Mouse (Mus musculus) liver, adult 2 months (tissue): Measurements from ENCODE around the gene Rbm20. TPM values are rescaled to one million over a fixed set of nuclear protein-coding genes. Genes with fewer than 3 reads are reported as not detected.

Experiments
- DNase-seq: peaks from one replicate; pipeline ENCODE4 v3.0.0-alpha.2; 2011; ENCODE audit warnings: low read depth, low spot score; ENCODE audit errors: extremely low read depth
- H3K27ac ChIP-seq: fragments of 200-500 bp; replicated peaks from 2 replicates; pipeline ENCODE4 v1.5.1; 2012; ENCODE audit warnings: low read depth, mild to moderate bottlenecking, control low read depth, inconsistent platforms, low read length; ENCODE audit not compliant: insufficient read depth
- H3K27me3 ChIP-seq: fragments of 200-500 bp; 2 replicates; pipeline ENCODE4 v1.6.1; 2012; ENCODE audit warnings: mild to moderate bottlenecking, moderate library complexity, low read length, inconsistent platforms; ENCODE audit not compliant: control insufficient read depth, insufficient read depth
- H3K36me3 ChIP-seq: fragments of 200-500 bp; 2 replicates; pipeline ENCODE4 v1.6.1; 2012; ENCODE audit warnings: low read length, inconsistent platforms; ENCODE audit not compliant: control insufficient read depth, insufficient read depth
- H3K4me1 ChIP-seq: fragments of 200-500 bp; 2 replicates; pipeline ENCODE4 v1.6.1; 2011; ENCODE audit warnings: low read length; ENCODE audit not compliant: control insufficient read depth, insufficient read depth
- H3K4me3 ChIP-seq: fragments of 200-500 bp; 2 replicates; pipeline ENCODE4 v1.5.1; 2011; ENCODE audit warnings: low read depth, mild to moderate bottlenecking, control low read depth, low read length, moderate library complexity; ENCODE audit not compliant: insufficient read depth
- H3K79me2 ChIP-seq: fragments of 200-500 bp; 2 replicates; pipeline ENCODE4 v1.6.1; 2012; ENCODE audit warnings: inconsistent platforms, mild to moderate bottlenecking, low read length, moderate library complexity; ENCODE audit not compliant: control insufficient read depth, insufficient read depth
- H3K9ac ChIP-seq: fragments of 200-500 bp; 2 replicates; pipeline ENCODE4 v1.6.1; 2012; ENCODE audit warnings: low read depth, mild to moderate bottlenecking, control low read depth, inconsistent platforms, low read length
- CTCF ChIP-seq: fragments of 200-500 bp; IDR thresholded peaks from 2 replicates; pipeline ENCODE4 v1.5.1; 2011; ENCODE audit warnings: low read depth, low read length, control low read depth
- POLR2A ChIP-seq: fragments of 200-500 bp; IDR thresholded peaks from 2 replicates; pipeline ENCODE4 v1.6.1; 2011; ENCODE audit warnings: low read length, control low read depth; ENCODE audit not compliant: insufficient read depth; ENCODE audit errors: extremely low read depth
- WGBS: fragments of 180-500 bp; shearing (Covaris S2); methylation state at CpG from one replicate; pipeline ENCODE4 v1.1.7; 2018; 5-methylcytosine and 5-hydroxymethylcytosine counted together
- polyA plus RNA-seq: library from polyadenylated mRNA; depleted of rRNA; stranded (reverse); fragments of >200 nt; gene quantifications from 2 replicates; pipeline ENCODE4 v1.2.3, GENCODE M21; 2012
- total RNA-seq: library from RNA; depleted of rRNA; stranded (reverse); fragments of >200 nt; gene quantifications from 2 replicates; pipeline ENCODE4 v1.2.3, GENCODE M21; 2014

The Rbm20 gene
- total and polyA plus RNA-seq, 2 experiments: 0.31 to 1.8 TPM

DNA sequence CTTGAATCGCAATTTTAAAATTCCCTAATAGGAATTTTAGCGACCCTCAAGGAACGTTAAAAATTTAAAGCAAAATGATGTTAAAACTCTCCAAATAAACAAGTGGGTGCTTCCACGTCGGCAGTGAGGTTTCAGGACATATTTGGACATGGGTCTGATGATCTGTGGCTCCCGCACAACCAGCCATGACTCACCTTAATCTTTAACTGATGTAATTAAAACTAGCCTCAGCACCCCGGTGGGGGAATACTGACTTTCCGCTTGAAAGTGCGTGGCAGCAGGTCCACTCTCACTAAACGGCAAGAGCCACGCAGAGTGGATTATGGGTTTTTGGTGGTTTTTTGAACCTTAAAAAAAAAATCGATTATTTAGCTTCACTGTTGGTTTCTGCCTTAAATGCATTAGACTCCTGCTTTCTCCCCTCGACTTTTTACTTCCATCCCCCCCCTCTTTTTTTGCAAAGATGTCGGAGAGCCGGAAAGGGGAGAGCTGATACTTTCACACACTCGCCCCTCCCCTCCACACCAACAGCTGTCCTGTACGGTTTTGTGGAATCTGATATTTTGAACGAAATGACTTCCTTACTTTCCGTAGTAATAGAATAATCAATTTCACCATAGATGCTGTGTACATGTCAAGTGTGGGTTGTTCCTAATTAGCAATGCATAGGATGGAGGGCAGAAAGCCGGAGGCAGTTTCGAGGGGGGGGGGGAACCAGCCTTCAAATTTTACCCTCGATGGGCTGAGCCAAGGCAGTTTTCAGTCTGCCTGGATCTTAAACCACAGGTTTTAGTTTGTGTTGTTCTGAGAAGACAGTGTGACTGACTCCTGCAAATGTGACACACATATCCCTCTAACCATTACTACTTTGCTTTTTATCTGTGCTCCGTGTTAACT is 117.1 kb downstream of the Rbm20 start:
- Histone ChIP-seq H3K79me2 (no peaks in the 10 kb centered on the region), H3K4me1 (no peaks in the 10 kb centered on the region), H3K4me3 (no peak overlapping the region), H3K27me3 (no peaks in the 10 kb centered on the region), H3K9ac (no peak overlapping the region), H3K27ac (no peak overlapping the region), H3K36me3 (no peaks in the 10 kb centered on the region)
- DNase-seq: no peak
- 88% methylated on average over 23 of the region's 23 CpGs for WGBS
- TF ChIP-seq CTCF (no peak), POLR2A (no peak)

DNA sequence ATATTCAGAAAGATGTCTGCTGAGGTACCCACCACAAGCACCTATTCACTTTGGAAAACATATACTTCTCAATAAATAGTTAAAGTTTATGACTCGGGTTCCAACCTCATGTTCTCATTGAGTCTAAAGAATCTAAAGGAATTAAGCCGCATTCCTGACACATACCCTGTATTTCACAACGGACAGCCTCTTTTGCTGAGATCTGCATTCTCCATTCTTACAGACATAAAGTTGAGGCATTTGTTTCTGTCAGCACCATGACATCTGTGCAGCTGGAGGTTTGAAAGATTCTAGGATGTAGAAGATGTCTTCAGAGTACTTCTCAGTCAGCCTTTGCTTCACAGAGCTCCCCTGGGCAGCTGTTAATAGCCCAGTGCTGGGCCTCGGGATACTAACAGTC is 117.9 kb downstream of the Rbm20 start:
- TF ChIP-seq CTCF (no peak), POLR2A (no peak)
- no peaks in the 10 kb centered on the region for H3K79me2 ChIP-seq
- no peak for DNase-seq
- H3K4me1 ChIP-seq: no peaks in the 10 kb centered on the region
- no peak overlapping the region for H3K4me3 ChIP-seq
- no peak overlapping the region for H3K9ac ChIP-seq
- 87% methylated on average over 4 of the region's 4 CpGs for WGBS
- no peak overlapping the region for H3K27ac ChIP-seq
- no peaks in the 10 kb centered on the region for H3K27me3 ChIP-seq
- no peaks in the 10 kb centered on the region for H3K36me3 ChIP-seq

DNA sequence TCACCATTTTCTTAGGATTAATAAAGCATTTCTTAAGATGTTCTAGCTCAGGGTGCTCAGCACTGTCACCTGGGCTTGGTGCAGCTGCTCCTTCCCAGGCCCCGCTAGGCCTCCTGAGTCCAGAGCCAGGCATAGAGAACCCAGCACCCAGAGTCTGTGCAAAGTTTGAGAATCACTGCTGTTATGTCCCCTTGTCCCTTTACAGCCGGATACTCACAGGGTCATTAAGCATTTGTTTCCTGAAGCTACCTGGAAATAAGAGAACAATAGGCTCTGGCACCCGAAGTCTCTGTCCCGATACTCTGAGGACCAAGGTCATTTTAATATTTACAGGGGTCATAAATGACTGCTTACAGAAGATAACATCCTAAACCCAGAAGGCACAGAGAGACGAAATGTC is 118.9 kb downstream of the Rbm20 start:
- 73% methylated on average over 5 of the region's 5 CpGs for WGBS
- Histone ChIP-seq H3K9ac (no peak overlapping the region), H3K36me3 (no peaks in the 10 kb centered on the region), H3K27me3 (no peaks in the 10 kb centered on the region), H3K4me1 (no peaks in the 10 kb centered on the region), H3K4me3 (no peak overlapping the region), H3K79me2 (no peaks in the 10 kb centered on the region), H3K27ac (no peak overlapping the region)
- TF ChIP-seq CTCF (no peak), POLR2A (no peak)
- no peak for DNase-seq

DNA sequence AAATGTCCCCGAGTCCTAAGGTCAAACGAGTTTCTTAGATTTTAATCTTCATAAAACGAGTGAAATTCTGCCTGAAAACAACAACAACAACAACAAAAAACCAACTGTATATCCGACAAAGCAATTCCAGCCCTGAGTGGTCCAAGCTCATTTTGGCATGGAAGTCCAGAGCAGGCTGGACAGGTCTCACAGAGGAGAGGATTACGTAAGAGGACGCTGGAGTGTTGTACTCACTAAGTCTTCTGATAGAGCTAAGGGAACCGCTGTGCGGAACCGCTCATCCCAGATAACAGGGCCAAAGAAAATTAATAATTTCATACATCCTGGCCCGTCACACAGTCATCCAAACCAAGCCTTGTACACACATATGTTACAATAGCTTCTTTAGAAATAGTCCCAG is 120.7 kb downstream of the Rbm20 start:
- no peaks in the 10 kb centered on the region for H3K79me2 ChIP-seq
- H3K27me3 ChIP-seq: no peaks in the 10 kb centered on the region
- no peaks in the 10 kb centered on the region for H3K4me1 ChIP-seq
- peak; percentile 17 for DNase-seq
- no peak overlapping the region for H3K27ac ChIP-seq
- H3K9ac ChIP-seq: no peak overlapping the region
- H3K4me3 ChIP-seq: no peak overlapping the region
- no peaks in the 10 kb centered on the region for H3K36me3 ChIP-seq
- 65% methylated on average over 10 of the region's 10 CpGs for whole genome bisulfite sequencing
- TF ChIP-seq CTCF (no peak), POLR2A (no peak)

DNA sequence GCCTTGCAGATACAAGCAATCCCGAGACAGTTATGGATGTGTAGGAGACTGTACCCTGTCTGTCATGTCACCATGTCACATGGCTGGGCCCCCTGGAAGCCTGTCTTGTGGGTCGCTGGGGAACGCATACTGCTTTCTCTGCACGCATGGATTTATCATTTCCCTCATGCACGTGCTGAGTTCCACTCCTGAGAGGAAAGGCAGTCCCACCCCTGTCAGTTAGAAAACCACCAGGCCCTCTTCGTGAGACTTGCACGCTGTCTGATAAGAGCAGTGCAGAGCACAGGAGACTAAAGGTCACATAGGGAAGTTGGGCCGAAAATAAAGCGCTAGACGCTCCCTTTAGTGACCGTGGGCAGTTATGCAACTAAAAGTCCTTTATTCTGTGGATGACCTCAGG is 122.8 kb downstream of the Rbm20 start:
- Histone ChIP-seq H3K79me2 (no peaks in the 10 kb centered on the region), H3K4me1 (no peaks in the 10 kb centered on the region), H3K9ac (no peak overlapping the region), H3K4me3 (no peak overlapping the region), H3K36me3 (no peaks in the 10 kb centered on the region), H3K27me3 (no peaks in the 10 kb centered on the region), H3K27ac (no peak overlapping the region)
- 41% methylated on average over 11 of the region's 11 CpGs for WGBS
- peak; percentile 33 for DNase-seq
- TF ChIP-seq CTCF (no peak), POLR2A (no peak)

DNA sequence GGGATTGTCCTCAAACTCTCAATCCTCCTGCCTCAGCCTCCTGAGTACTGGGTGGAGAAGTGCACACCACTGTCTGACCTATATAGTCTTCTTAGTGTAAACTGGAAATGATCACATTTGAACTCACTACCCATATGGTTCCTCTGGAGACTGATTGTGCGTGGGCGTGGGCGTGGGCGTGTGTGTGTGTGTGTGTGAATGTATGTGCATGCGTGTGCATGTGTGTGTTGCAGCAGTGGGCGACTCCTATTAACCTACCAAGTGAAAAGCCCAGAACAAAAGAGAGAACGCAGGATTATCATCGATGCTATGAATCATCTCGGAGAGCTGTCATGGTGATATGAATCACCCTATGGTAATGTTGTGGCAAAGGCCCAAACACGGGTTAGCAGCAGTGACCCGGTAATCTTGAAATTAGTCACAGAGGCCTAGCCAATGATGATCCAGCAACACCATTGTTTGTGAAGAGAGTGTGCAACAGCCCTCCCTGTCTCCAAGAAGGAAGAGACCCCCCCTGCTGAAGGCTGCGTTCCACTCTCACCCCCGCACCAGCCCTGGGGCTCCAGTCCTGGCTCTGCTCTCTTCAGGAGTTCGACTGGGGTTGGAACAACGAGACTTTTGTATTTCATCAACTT is 123.4 kb downstream of the Rbm20 start:
- no peak overlapping the region for H3K27ac ChIP-seq
- H3K79me2 ChIP-seq: no peaks in the 10 kb centered on the region
- no peak overlapping the region for H3K4me3 ChIP-seq
- no peaks in the 10 kb centered on the region for H3K27me3 ChIP-seq
- DNase-seq: no peak
- no peaks in the 10 kb centered on the region for H3K36me3 ChIP-seq
- TF ChIP-seq POLR2A (no peak), CTCF (no peak)
- no peak overlapping the region for H3K9ac ChIP-seq
- 87% methylated on average over 15 of the region's 15 CpGs for WGBS
- H3K4me1 ChIP-seq: no peaks in the 10 kb centered on the region
